Mouse (Mus musculus): ENCODE data around the gene Lrfn3. TPM values are rescaled to one million over a fixed set of nuclear protein-coding genes. Genes with fewer than 3 reads are reported as not detected.

Lrfn3 gene
- total RNA-seq, 1 experiment from 2014 or later, result not detected

GRCm38 (mm10) chr7:30347828-30348227 lies 14.7 kb downstream of the Lrfn3 start:
- peak; percentile 88 for ATAC-seq (replicated peaks; ENCODE audit: low read depth, poor library complexity, severe bottlenecking)

GRCm38 (mm10) chr7:30346635-30347379 lies 15.8 kb downstream of the Lrfn3 start:
- ATAC-seq (replicated peaks; ENCODE audit: low read depth, poor library complexity, severe bottlenecking), result peak; percentile 86

DNA sequence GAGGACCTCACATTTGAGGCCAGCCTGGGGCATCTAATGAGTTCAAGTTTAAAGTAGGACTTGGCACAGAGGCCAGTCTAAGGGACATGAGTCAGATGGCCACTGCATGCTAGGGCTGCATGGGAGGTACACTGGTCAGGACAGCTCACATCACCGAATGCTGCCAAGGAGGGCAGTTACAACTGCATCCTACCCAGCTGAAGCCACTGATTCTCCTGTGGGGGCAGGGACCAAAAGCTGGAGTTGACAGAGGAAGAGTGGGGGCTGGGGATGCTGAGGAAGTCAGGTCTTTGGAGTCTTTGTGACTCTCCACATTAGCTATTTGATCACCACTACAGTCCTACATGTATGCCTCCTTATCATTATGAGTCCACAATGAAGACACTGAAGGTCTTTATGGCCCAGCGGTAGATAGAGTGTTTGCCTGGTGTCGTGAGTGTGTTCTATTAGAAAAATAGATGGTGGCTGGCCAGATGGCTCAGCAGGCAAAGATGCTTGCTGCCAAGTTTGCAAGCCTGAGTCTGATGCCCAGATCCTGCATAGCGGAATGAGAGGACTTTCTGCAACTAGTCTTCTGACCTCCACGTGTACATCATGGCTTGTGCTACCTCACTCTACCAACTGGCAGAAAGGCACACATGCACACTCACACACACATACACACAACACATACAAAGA lies 23.0 kb downstream of the Lrfn3 start:
- no peak for ATAC-seq (replicated peaks; ENCODE audit: low read depth, poor library complexity, severe bottlenecking)

- ATAC-seq (replicated peaks; ENCODE audit: low read depth, poor library complexity, severe bottlenecking), result peak; percentile 64
Observed at GRCm38 (mm10) chr7:30336384-30336783, 26.2 kb downstream of the Lrfn3 start.

- ATAC-seq (replicated peaks; ENCODE audit: low read depth, poor library complexity, severe bottlenecking), result no peak
Observed at GRCm38 (mm10) chr7:30335688-30336087, 26.9 kb downstream of the Lrfn3 start.

DNA sequence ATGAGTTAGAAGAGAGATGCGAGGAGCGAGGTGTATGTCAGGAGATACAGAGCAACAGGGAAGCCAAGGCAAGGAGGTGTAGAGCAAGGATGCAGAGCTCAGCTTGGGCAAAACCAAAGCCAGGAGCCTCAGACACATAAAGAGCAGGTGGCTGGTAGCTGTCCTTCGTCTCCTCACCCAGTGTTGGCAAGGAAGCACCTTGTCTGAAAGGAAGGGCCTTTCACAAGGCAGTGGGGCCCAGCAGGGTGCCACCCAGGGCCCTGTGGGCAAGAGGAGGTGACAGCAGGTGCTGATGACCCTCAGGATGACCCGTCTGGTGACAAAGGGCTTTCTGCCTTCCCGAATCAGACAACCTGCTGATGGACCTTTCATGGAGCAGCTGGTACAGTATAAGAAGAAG lies 28.0 kb downstream of the Lrfn3 start:
- ATAC-seq (replicated peaks; ENCODE audit: low read depth, poor library complexity, severe bottlenecking), result no peak

- ATAC-seq (replicated peaks; ENCODE audit: low read depth, poor library complexity, severe bottlenecking), result peak; percentile 24
Observed at GRCm38 (mm10) chr7:30333436-30333835, 29.1 kb downstream of the Lrfn3 start.

- ATAC-seq (replicated peaks; ENCODE audit: low read depth, poor library complexity, severe bottlenecking), result peak; percentile 28; the same call in 1 of the 2 replicates
Observed at GRCm38 (mm10) chr7:30332622-30333259, 29.8 kb downstream of the Lrfn3 start.

GRCm38 (mm10) chr7:30331887-30332286 lies 30.7 kb downstream of the Lrfn3 start:
- peak; percentile 80 for ATAC-seq (replicated peaks; ENCODE audit: low read depth, poor library complexity, severe bottlenecking)

GRCm38 (mm10) chr7:30328379-30328778 lies 34.2 kb downstream of the Lrfn3 start:
- ATAC-seq (replicated peaks; ENCODE audit: low read depth, poor library complexity, severe bottlenecking), result no peak

- ATAC-seq (replicated peaks; ENCODE audit: low read depth, poor library complexity, severe bottlenecking), result no peak
Observed at GRCm38 (mm10) chr7:30327140-30327539, 35.4 kb downstream of the Lrfn3 start.

- no peak for ATAC-seq (replicated peaks; ENCODE audit: low read depth, poor library complexity, severe bottlenecking)
Observed at GRCm38 (mm10) chr7:30326427-30326826, 36.1 kb downstream of the Lrfn3 start.

GRCm38 (mm10) chr7:30325364-30325763 lies 37.2 kb downstream of the Lrfn3 start:
- ATAC-seq (replicated peaks; ENCODE audit: low read depth, poor library complexity, severe bottlenecking), result peak; percentile 18

GRCm38 (mm10) chr7:30324300-30324944 lies 38.1 kb downstream of the Lrfn3 start:
- ATAC-seq (replicated peaks; ENCODE audit: low read depth, poor library complexity, severe bottlenecking), result no peak

DNA sequence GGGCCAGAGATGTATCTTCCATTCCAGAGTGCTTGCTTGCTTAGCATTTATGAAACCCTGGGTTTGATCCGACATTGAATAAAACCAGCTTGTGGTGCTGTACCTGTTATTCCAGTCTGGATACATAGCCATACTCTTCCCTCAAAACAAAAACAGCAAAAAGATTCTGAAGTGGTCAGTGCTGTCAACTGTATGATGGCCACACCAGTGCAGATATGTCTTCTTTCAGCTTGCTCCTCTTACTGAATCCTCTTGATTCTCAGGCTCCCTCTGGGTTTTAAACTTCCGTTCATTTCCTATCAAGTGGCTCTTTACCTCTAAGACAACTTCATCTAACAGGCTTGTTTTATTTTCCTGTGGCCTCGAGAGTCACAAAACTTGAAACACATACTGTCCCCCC lies 38.8 kb downstream of the Lrfn3 start, which contains the start of gene Sdhaf1:
TSS of gene Sdhaf1 (minus strand) at position 101 of the 400 bp plus-strand sequence.
- no peak for ATAC-seq (replicated peaks; ENCODE audit: low read depth, poor library complexity, severe bottlenecking)

DNA sequence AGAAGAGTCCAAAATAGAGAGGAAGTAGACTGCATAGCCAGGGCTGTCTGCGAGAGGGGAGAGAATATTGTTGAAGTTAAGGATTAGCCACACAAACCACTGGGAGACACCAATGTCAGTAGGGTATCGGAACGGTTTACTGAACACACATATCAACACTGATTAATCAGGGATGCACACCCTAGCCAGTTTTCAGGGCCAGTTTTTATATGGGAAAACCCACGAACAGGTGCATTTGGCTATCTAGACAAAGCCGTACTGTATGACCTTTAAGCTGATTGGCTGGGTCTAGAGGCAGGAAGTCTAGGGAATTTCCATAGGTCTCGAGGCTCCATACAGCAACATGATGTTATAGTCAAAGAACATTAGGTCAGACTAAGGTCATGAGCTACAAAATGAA lies 39.7 kb downstream of the Lrfn3 start:
- peak; percentile 9 for ATAC-seq (replicated peaks; ENCODE audit: low read depth, poor library complexity, severe bottlenecking)

DNA sequence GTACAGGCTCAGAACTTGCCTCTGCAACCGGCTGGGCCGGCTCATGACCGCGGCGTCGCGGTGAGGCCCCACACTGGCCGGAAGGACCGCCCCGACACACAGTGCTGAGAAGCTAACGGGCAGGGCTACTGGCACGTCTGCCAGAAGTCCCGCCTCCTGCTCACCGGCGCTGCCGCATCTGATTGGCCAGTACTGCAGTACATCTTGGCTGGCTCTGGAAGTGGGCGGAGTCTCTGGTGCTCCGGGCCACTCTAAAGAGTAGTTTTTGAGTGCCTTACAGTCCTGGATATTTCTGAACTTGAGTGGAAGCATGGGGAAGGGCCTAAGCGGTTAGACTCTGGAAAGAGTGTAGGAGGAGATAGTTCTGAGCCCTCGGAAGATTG lies 40.3 kb downstream of the Lrfn3 start:
- peak; percentile 97 for ATAC-seq (replicated peaks; ENCODE audit: low read depth, poor library complexity, severe bottlenecking)

GRCm38 (mm10) chr7:30321539-30322284 lies 40.9 kb downstream of the Lrfn3 start, which contains the start of gene E130208F15Rik:
E130208F15Rik (plus strand) TSS chr7:30321740.
- peak; percentile 78 for ATAC-seq (replicated peaks; ENCODE audit: low read depth, poor library complexity, severe bottlenecking)

GRCm38 (mm10) chr7:30320946-30321345 lies 41.6 kb downstream of the Lrfn3 start:
- no peak for ATAC-seq (replicated peaks; ENCODE audit: low read depth, poor library complexity, severe bottlenecking)

DNA sequence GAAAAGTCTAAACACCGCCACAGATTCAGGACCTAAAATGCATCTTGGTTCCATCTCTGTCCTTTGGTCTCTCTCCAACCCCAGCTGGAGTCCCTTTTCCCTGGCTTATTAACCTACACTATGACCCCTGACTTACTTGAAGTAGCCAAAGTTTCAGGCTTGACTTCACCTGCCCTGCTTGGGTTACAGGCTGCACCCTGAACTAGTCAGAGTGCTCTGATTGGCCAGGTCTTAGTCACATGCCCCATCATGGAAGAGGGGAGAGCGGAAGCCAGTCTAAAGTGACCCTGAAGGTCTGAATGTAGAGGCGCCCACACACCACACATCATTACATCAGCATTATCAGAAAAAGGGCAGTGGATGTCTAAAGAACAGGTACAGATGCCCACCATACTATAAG lies 44.4 kb downstream of the Lrfn3 start:
- ATAC-seq (replicated peaks; ENCODE audit: low read depth, poor library complexity, severe bottlenecking), result no peak
